Mouse (Mus musculus): ENCODE measurements around the gene Tfap2e. TPM values are rescaled to one million over a fixed set of nuclear protein-coding genes. Genes with fewer than 3 reads are reported as not detected.

Gene Tfap2e
- polyA plus RNA-seq, 1 experiment from 2014 or later: 0.69 TPM

DNA sequence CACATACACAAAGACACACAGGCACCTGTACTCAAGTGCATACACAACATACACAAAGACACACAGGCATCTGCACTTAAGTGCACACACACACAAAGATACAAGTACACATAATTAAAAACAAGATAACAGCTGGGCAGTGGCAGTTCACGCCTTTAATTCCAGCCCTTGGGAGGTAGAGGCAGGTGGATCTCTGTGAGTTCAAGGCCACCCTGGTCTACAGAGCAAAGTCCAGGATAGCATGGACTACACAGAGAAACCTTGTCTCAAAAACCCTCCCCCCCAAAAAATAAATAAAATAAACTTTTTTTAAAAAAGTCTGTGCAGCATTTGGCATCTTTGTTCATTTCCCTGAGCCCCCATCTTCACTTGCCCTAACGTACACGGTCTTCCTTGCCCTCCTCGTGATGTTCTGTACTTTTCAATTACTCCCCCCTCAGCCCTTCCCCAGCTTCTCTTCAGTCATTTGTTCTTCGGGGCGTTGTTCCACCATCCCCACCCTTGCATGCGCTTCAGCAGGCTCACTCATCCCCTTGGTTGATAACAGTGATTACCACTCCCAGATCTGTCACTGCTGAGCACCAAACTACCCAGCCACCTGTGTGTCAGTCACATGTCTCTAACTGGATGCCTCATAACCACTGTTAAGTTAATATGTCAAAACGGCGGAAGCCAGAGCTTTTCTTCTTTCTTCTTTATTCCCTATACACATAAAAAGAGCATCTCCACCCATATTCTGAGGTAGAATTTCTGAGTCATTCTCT lies 33.9 kb upstream of the Tfap2e start:
- H3K27me3 ChIP-seq (replicated peaks; ENCODE audit: control insufficient read depth, insufficient read depth, low read length): no peaks in the 10 kb centered on the region
- no peak overlapping the region for H3K27ac ChIP-seq (ENCODE audit: low read depth, low read length)
- 0 out of 2 replicates have a peak, but pooled peaks cover 3% of the 10 kb centered on the region for H3K36me3 ChIP-seq (ENCODE audit: control insufficient read depth, insufficient read depth, low read length)
- H3K4me2 ChIP-seq (ENCODE audit: low read length): no peak overlapping the region
- DNase-seq (ENCODE audit: low spot score) (no peak), ATAC-seq (no peak)
- WGBS: 92% methylated on average over 9 of the region's 9 CpGs
- no peak overlapping the region for H3K9ac ChIP-seq (ENCODE audit: low read length)
- no peaks in the 10 kb centered on the region for H3K4me1 ChIP-seq (ENCODE audit: control insufficient read depth, insufficient read depth, low read length)
- no peaks in the 10 kb centered on the region for H3K9me3 ChIP-seq (replicated peaks; ENCODE audit: control insufficient read depth, low read length)
- no peak overlapping the region for H3K4me3 ChIP-seq (ENCODE audit: low read depth, low read length)

GRCm38 (mm10) chr4:126763483-126763882 lies 27.4 kb upstream of the Tfap2e start:
- Histone ChIP-seq H3K9ac (ENCODE audit: low read length) (no peak overlapping the region), H3K4me3 (ENCODE audit: low read depth, low read length) (no peak overlapping the region), H3K4me1 (ENCODE audit: control insufficient read depth, insufficient read depth, low read length) (no peaks in the 10 kb centered on the region), H3K36me3 (ENCODE audit: control insufficient read depth, insufficient read depth, low read length) (peaks cover 32% of the 10 kb centered on the region), H3K27me3 (replicated peaks; ENCODE audit: control insufficient read depth, insufficient read depth, low read length) (no peaks in the 10 kb centered on the region), H3K27ac (ENCODE audit: low read depth, low read length) (no peak overlapping the region), H3K9me3 (replicated peaks; ENCODE audit: control insufficient read depth, low read length) (no peaks in the 10 kb centered on the region), H3K4me2 (ENCODE audit: low read length) (no peak overlapping the region)
- ATAC-seq (no peak), DNase-seq (ENCODE audit: low spot score) (no peak)
- 94% methylated on average over 2 of the region's 2 CpGs for WGBS

DNA sequence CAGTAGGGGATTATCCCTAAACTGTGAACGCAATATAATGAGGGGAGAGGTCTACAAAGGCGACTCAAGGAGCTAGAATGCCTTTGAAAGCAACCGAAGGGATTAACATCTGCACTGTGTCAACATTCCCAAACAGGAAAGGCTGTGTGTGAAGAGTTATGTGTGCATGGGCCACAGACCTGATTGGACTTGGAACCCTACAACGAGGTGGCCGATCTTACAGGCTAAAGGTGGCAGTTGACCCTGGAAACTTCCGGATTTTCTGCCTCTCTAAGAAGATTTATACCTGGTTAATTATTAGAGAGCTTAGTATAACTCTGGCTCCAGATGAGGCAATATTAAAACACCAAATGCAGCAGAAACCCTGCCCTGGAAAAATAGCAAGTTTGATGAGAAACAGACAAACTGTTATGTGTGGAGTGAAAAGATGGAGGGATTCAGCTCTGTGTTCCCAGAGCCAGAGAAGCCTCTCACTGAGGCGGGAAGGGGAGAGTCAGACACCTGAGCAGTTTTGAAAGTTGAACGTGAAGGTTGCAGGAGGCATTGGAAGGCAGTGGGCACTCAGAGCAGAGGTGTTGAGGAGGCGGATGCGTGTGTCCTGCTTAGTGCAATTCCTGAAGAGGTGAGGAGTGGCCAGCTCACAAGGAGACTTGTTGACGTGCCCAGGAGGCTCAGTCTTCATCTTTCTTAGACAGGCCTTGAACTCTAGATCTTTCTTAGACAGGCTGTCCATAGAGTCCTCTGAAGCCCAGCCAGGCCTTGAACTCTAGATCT lies 26.7 kb upstream of the Tfap2e start:
- H3K4me2 ChIP-seq (ENCODE audit: low read length): no peak overlapping the region
- DNase-seq (ENCODE audit: low spot score): no peak
- no peaks in the 10 kb centered on the region for H3K9me3 ChIP-seq (replicated peaks; ENCODE audit: control insufficient read depth, low read length)
- peaks cover 38% of the 10 kb centered on the region for H3K36me3 ChIP-seq (ENCODE audit: control insufficient read depth, insufficient read depth, low read length)
- H3K27me3 ChIP-seq (replicated peaks; ENCODE audit: control insufficient read depth, insufficient read depth, low read length): no peaks in the 10 kb centered on the region
- ATAC-seq: no peak
- H3K4me1 ChIP-seq (ENCODE audit: control insufficient read depth, insufficient read depth, low read length): no peaks in the 10 kb centered on the region
- 37% methylated on average over 11 of the region's 11 CpGs for whole genome bisulfite sequencing
- no peak overlapping the region for H3K9ac ChIP-seq (ENCODE audit: low read length)
- no peak overlapping the region for H3K4me3 ChIP-seq (ENCODE audit: low read depth, low read length)
- H3K27ac ChIP-seq (ENCODE audit: low read depth, low read length): no peak overlapping the region

DNA sequence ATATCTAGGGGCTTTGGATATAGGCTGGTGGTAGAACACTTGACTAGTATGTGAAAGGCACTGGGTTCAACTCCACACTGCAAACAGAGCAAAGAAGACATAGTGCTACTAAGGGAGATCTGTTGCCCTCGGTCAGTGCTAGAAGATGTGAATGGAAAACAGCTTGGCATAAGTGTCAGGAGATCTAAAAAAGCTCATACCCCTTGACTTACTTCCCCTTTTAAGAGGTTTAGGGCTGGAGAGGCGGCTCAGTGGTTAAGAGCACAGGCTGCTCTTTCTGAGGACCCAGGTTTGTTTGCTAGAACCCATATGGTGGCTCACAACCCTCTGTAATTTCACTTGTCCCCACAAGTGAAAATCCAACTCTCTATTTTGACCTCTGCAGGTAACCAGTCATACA lies 23.4 kb upstream of the Tfap2e start:
- Histone ChIP-seq H3K27me3 (replicated peaks; ENCODE audit: control insufficient read depth, insufficient read depth, low read length) (no peaks in the 10 kb centered on the region), H3K36me3 (ENCODE audit: control insufficient read depth, insufficient read depth, low read length) (peaks cover 40% of the 10 kb centered on the region), H3K27ac (ENCODE audit: low read depth, low read length) (no peak overlapping the region), H3K4me1 (ENCODE audit: control insufficient read depth, insufficient read depth, low read length) (peaks cover 11% of the 10 kb centered on the region), H3K9ac (ENCODE audit: low read length) (no peak overlapping the region), H3K4me3 (ENCODE audit: low read depth, low read length) (no peak overlapping the region), H3K4me2 (ENCODE audit: low read length) (no peak overlapping the region), H3K9me3 (replicated peaks; ENCODE audit: control insufficient read depth, low read length) (no peaks in the 10 kb centered on the region)
- no peak for ATAC-seq
- 88% methylated on average over 2 of the region's 2 CpGs for WGBS
- no peak for DNase-seq (ENCODE audit: low spot score)

GRCm38 (mm10) chr4:126758299-126758698 lies 22.3 kb upstream of the Tfap2e start:
- Histone ChIP-seq H3K4me1 (ENCODE audit: control insufficient read depth, insufficient read depth, low read length) (peaks cover 14% of the 10 kb centered on the region), H3K4me3 (ENCODE audit: low read depth, low read length) (no peak overlapping the region), H3K27ac (ENCODE audit: low read depth, low read length) (no peak overlapping the region), H3K9me3 (replicated peaks; ENCODE audit: control insufficient read depth, low read length) (no peaks in the 10 kb centered on the region), H3K4me2 (ENCODE audit: low read length) (no peak overlapping the region), H3K9ac (ENCODE audit: low read length) (no peak overlapping the region), H3K36me3 (ENCODE audit: control insufficient read depth, insufficient read depth, low read length) (peaks cover 38% of the 10 kb centered on the region), H3K27me3 (replicated peaks; ENCODE audit: control insufficient read depth, insufficient read depth, low read length) (no peaks in the 10 kb centered on the region)
- DNase-seq (ENCODE audit: low spot score) (no peak), ATAC-seq (no peak)
- WGBS: 81% methylated on average over 5 of the region's 5 CpGs

- no peak overlapping the region for H3K4me3 ChIP-seq (ENCODE audit: low read depth, low read length)
- DNase-seq (ENCODE audit: low spot score): peak; percentile 59
- 58% methylated on average over 4 of the region's 4 CpGs for WGBS
These were observed 20.7 kb upstream of the Tfap2e start for GRCm38 (mm10) chr4:126756766-126757165.

GRCm38 (mm10) chr4:126754736-126755374 lies 18.8 kb upstream of the Tfap2e start:
- DNase-seq (ENCODE audit: low spot score): no peak
- WGBS: 37% methylated on average over 12 of the region's 12 CpGs
- H3K4me3 ChIP-seq (ENCODE audit: low read depth, low read length): peak overlapping the region; percentile 89
- ATAC-seq: no peak
- no peaks in the 10 kb centered on the region for H3K9me3 ChIP-seq (replicated peaks; ENCODE audit: control insufficient read depth, low read length)
- peak overlapping the region; percentile 21; the same call in 1 of the 2 replicates for H3K9ac ChIP-seq (ENCODE audit: low read length)
- peak overlapping the region; percentile 85 for H3K4me2 ChIP-seq (ENCODE audit: low read length)
- peaks cover 17% of the 10 kb centered on the region for H3K36me3 ChIP-seq (ENCODE audit: control insufficient read depth, insufficient read depth, low read length)
- H3K27ac ChIP-seq (ENCODE audit: low read depth, low read length): no peak overlapping the region; the same call in 1 of the 2 replicates
- H3K4me1 ChIP-seq (ENCODE audit: control insufficient read depth, insufficient read depth, low read length): peaks cover 38% of the 10 kb centered on the region
- H3K27me3 ChIP-seq (replicated peaks; ENCODE audit: control insufficient read depth, insufficient read depth, low read length): no peaks in the 10 kb centered on the region

More at GRCm38 (mm10) chr4:126756766-126757165, 20.7 kb upstream of the Tfap2e start:
- Histone ChIP-seq H3K27ac (ENCODE audit: low read depth, low read length) (no peak overlapping the region), H3K9me3 (replicated peaks; ENCODE audit: control insufficient read depth, low read length) (no peaks in the 10 kb centered on the region), H3K36me3 (ENCODE audit: control insufficient read depth, insufficient read depth, low read length) (peaks cover 31% of the 10 kb centered on the region), H3K4me2 (ENCODE audit: low read length) (no peak overlapping the region), H3K4me1 (ENCODE audit: control insufficient read depth, insufficient read depth, low read length) (peaks cover 20% of the 10 kb centered on the region), H3K27me3 (replicated peaks; ENCODE audit: control insufficient read depth, insufficient read depth, low read length) (no peaks in the 10 kb centered on the region), H3K9ac (ENCODE audit: low read length) (no peak overlapping the region)
- no peak for ATAC-seq

DNA sequence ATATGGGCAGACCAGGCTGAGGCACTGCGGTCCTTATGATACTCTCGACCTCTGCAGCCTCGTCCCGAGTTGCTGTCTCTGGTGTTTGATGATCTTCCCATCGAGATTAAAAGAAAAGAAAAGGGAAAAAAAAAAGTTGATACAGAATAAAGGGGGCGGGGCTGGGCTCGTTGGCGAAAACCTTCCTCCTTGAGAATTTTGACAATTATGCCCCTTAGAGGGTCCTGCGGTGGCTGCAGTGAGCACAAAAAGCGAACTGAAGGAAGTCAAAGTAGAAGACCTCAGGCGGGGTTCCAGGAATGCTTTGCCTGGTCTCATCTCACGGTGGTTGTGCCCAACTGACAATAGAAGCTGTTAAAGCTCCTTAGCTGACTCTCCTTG lies 18.2 kb upstream of the Tfap2e start:
- H3K4me1 ChIP-seq (ENCODE audit: control insufficient read depth, insufficient read depth, low read length): peaks cover 42% of the 10 kb centered on the region
- under 1% methylated on average over 12 of the region's 12 CpGs for WGBS

More for the DNA sequence above, 18.2 kb upstream of the Tfap2e start:
- H3K27ac ChIP-seq (ENCODE audit: low read depth, low read length): peak overlapping the region; percentile 95; the same call in 1 of the 2 replicates
- H3K4me2 ChIP-seq (ENCODE audit: low read length): peak overlapping the region; percentile 85
- no peaks in the 10 kb centered on the region for H3K27me3 ChIP-seq (replicated peaks; ENCODE audit: control insufficient read depth, insufficient read depth, low read length)
- ATAC-seq: no peak
- H3K9ac ChIP-seq (ENCODE audit: low read length): peak overlapping the region; percentile 90
- DNase-seq (ENCODE audit: low spot score): no peak
- peaks cover 18% of the 10 kb centered on the region for H3K36me3 ChIP-seq (ENCODE audit: control insufficient read depth, insufficient read depth, low read length)
- peak overlapping the region; percentile 89 for H3K4me3 ChIP-seq (ENCODE audit: low read depth, low read length)
- H3K9me3 ChIP-seq (replicated peaks; ENCODE audit: control insufficient read depth, low read length): no peaks in the 10 kb centered on the region

Data from forebrain, embryonic 14.5 days (tissue).